Mouse (Mus musculus): Measurements from ENCODE around the gene 5830473C10Rik.

The 5830473C10Rik gene

DNA sequence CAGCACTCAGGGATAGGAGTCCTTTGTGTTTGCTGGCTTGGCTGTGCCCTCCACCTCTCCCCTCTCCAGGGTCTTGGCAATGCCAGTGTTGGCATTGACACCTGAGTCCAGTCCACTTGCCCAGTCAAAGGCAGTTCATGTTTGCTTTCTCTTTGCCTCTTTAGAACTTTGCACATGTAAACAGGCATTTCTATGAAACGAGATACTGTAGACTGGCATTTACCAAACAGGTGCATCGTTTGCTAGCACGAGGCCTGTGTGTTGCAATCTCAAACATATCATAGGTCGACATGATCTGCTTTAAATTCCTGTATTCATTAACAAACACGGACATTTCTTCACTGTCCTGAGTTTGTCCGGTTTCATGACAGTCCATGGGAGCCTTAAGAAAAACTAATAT, at the start of gene 5830473C10Rik:
Gene 5830473C10Rik (plus strand): TSS at position 365 of the 400 bp plus-strand sequence.
- no peak for TF ChIP-seq POU5F1 (IDR thresholded peaks at IDR 0.05; ENCODE audit: borderline replicate concordance, low read length)
- no peak for TF ChIP-seq CTCF (conservative IDR thresholded peaks at IDR 0.05; ENCODE audit: low read length)
- TF ChIP-seq NANOG (IDR thresholded peaks at IDR 0.05; ENCODE audit: borderline replicate concordance, low read length) = no peak
- no peaks in the 10 kb centered on the region for H3K36me3 ChIP-seq (ENCODE audit: insufficient read depth, low read length)
- H3K4me3 ChIP-seq (replicated peaks; ENCODE audit: low read length) = no peak within 1 kb of the TSS
- H3K9me3 ChIP-seq (ENCODE audit: low read length) = no peaks in the 10 kb centered on the region
- no peaks in the 10 kb centered on the region for H3K27me3 ChIP-seq (ENCODE audit: insufficient read depth, low read length)
- no peaks in the 10 kb centered on the region for H3K4me1 ChIP-seq (replicated peaks; ENCODE audit: low read depth, low read length)

DNA sequence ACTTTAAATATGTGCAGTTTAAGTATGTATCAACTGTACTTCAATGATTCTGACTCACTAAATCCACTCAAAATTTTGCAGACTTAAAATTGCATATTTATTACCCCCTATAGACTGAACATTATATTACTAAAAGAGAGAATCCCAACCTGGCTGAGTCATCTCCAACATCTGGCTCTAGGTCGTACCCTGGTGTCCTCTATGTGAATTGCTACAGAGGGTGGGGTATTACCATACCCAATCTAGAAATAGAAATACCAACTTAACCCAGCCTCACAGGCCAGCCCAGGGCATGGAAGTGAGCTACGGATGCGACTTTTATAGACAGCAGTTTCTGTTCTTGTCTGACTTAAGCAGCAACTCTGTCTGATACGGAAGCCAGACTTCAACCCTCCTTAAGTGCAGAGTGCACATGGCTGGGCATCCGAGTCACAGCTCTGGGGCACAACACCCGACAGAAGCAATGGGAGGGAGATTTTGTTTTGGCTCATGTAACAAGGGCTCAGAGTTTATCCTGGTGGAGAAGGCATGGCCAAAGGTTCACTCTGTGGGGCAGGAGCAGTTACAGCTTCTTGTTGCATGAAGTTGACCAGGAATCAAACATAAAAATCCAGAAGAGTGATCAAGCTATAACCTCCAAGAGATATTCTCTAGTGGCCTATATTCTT, 48.5 kb upstream of the 5830473C10Rik start:
- no peak for TF ChIP-seq CTCF (conservative IDR thresholded peaks at IDR 0.05; ENCODE audit: low read length)
- no peak for TF ChIP-seq POU5F1 (IDR thresholded peaks at IDR 0.05; ENCODE audit: borderline replicate concordance, low read length)
- no peak for TF ChIP-seq NANOG (IDR thresholded peaks at IDR 0.05; ENCODE audit: borderline replicate concordance, low read length)
- Histone ChIP-seq H3K4me3 (replicated peaks; ENCODE audit: low read length) (no peak overlapping the region), H3K4me1 (replicated peaks; ENCODE audit: low read depth, low read length) (peaks cover 4% of the 10 kb centered on the region), H3K36me3 (ENCODE audit: insufficient read depth, low read length) (no peaks in the 10 kb centered on the region), H3K9me3 (ENCODE audit: low read length) (no peaks in the 10 kb centered on the region), H3K27me3 (ENCODE audit: insufficient read depth, low read length) (no peaks in the 10 kb centered on the region)

DNA sequence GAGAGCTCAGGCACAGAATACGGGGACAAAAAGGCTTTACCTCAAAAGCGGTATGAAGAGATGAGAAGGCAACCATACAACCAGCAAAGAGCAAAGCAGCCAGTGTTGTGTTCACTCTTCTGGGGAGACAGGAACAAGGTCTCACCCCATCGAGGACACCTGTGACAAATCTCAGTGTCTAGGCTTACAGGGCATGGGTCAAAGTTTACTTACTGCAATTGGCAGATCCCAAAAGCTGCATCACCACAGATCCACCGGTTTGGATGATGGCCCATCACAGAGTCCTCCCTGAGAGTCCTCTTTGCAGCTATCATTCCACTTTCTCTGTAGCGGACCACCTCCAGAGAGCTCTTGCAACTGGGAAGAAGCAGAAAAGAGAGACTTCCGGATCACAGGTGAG, 45.3 kb upstream of the 5830473C10Rik start:
- H3K4me1 ChIP-seq (replicated peaks; ENCODE audit: low read depth, low read length) = no peaks in the 10 kb centered on the region
- H3K36me3 ChIP-seq (ENCODE audit: insufficient read depth, low read length) = no peaks in the 10 kb centered on the region
- no peaks in the 10 kb centered on the region for H3K27me3 ChIP-seq (ENCODE audit: insufficient read depth, low read length)
- TF ChIP-seq NANOG (IDR thresholded peaks at IDR 0.05; ENCODE audit: borderline replicate concordance, low read length) (no peak), POU5F1 (IDR thresholded peaks at IDR 0.05; ENCODE audit: borderline replicate concordance, low read length) (no peak), CTCF (conservative IDR thresholded peaks at IDR 0.05; ENCODE audit: low read length) (no peak)
- no peak overlapping the region for H3K4me3 ChIP-seq (replicated peaks; ENCODE audit: low read length)
- H3K9me3 ChIP-seq (ENCODE audit: low read length) = no peaks in the 10 kb centered on the region

DNA sequence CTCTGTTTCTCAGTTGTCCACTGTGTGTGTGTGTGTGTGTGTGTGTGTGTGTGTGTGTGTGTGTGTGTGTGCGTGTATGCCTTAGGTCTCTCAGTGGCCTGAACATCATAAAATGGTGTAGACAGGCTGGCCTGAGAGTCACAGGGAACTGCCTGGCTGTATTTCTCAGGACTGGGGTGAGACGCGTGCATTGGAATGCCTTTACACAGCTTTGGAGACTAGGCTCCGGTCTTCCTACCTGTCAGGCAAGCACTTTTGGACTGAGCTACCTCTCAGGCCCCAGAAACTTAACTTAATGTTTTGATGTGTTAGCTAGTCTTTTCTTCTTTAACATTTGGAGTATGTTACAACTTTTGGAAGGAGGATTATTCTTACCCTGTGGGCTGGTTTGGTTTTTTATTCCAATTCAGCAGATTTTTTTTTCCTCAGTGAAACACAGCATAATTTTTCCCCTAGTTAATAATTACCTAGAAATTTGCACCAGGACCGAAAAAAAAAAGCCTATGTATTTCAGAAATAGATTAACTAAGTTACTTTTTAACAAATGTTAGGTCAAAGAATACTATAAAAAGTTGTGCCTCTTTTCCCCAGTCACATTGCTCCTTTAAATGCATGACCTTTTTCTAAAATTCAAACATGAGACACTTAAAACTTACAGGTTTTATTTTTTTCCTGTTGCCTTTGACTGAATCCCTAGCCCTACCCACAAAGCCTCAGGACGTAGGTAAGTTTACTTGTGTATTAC, 42.4 kb upstream of the 5830473C10Rik start, which contains the start of gene Afm:
Gene Afm (plus strand): TSS at position 577 of the 745 bp plus-strand sequence.
- TF ChIP-seq NANOG (IDR thresholded peaks at IDR 0.05; ENCODE audit: borderline replicate concordance, low read length) (no peak), CTCF (conservative IDR thresholded peaks at IDR 0.05; ENCODE audit: low read length) (no peak), POU5F1 (IDR thresholded peaks at IDR 0.05; ENCODE audit: borderline replicate concordance, low read length) (no peak)
- Histone ChIP-seq H3K4me1 (replicated peaks; ENCODE audit: low read depth, low read length) (no peaks in the 10 kb centered on the region), H3K27me3 (ENCODE audit: insufficient read depth, low read length) (no peaks in the 10 kb centered on the region), H3K4me3 (replicated peaks; ENCODE audit: low read length) (no peak within 1 kb of the TSS), H3K36me3 (ENCODE audit: insufficient read depth, low read length) (no peaks in the 10 kb centered on the region), H3K9me3 (ENCODE audit: low read length) (no peaks in the 10 kb centered on the region)

- Histone ChIP-seq H3K36me3 (ENCODE audit: insufficient read depth, low read length) (no peaks in the 10 kb centered on the region), H3K4me1 (replicated peaks; ENCODE audit: low read depth, low read length) (no peaks in the 10 kb centered on the region), H3K9me3 (ENCODE audit: low read length) (no peaks in the 10 kb centered on the region), H3K4me3 (replicated peaks; ENCODE audit: low read length) (no peak overlapping the region), H3K27me3 (ENCODE audit: insufficient read depth, low read length) (no peaks in the 10 kb centered on the region)
- TF ChIP-seq POU5F1 (IDR thresholded peaks at IDR 0.05; ENCODE audit: borderline replicate concordance, low read length) (no peak), CTCF (conservative IDR thresholded peaks at IDR 0.05; ENCODE audit: low read length) (no peak), NANOG (IDR thresholded peaks at IDR 0.05; ENCODE audit: borderline replicate concordance, low read length) (no peak)
These were observed 9.7 kb upstream of the 5830473C10Rik start for GRCm38 (mm10) chr5:90551191-90551590.

DNA sequence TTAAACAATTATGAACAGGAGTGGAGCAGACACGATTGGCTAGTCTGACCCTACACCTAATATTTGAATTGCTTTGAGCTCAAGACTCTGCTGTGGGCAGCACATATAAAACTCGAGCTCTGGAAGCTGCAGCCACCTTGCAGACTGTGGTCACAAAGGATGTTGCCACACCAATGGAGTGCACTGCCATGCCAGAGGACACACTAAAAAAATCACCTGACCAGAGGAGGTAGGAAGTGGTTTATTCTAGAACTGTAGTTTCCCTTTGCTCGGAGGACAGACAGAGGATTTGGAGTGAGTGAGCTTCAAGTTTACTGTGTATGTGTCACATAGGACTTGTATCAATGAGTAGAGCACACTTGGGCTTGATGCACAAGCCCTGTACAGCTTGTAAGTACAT, 4.9 kb upstream of the 5830473C10Rik start:
- Histone ChIP-seq H3K4me1 (replicated peaks; ENCODE audit: low read depth, low read length) (no peaks in the 10 kb centered on the region), H3K9me3 (ENCODE audit: low read length) (no peaks in the 10 kb centered on the region)
- TF ChIP-seq NANOG (IDR thresholded peaks at IDR 0.05; ENCODE audit: borderline replicate concordance, low read length) (no peak), POU5F1 (IDR thresholded peaks at IDR 0.05; ENCODE audit: borderline replicate concordance, low read length) (no peak), CTCF (conservative IDR thresholded peaks at IDR 0.05; ENCODE audit: low read length) (no peak)

DNA sequence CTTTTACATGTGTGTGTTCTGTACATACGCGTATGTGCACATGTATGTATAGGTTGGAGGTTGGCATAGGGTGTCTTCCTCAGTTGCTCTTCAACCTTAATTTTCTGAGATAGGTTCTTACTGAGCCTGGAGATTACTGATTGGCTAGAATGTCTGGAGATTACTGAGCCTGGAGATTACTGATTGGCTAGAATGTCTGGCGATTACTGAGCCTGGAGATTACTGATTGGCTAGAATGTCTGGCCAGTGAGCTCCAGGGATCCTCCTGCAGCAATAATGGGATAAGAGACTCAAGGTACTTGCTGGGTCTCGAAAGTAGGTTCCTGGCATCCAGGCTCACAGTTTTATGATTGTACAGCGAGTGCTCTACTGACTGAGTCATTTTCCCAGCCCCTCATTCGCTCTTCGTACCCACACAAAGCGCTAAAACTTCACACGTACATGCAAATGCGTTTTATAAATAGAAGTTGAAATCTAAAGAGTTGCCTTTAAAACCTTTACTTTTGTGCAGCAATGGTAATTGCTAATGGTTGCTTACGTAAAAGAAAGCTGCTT, 891 bp downstream of the 5830473C10Rik start:
- no peak for TF ChIP-seq CTCF (conservative IDR thresholded peaks at IDR 0.05; ENCODE audit: low read length)
- TF ChIP-seq POU5F1 (IDR thresholded peaks at IDR 0.05; ENCODE audit: borderline replicate concordance, low read length) = no peak
- TF ChIP-seq NANOG (IDR thresholded peaks at IDR 0.05; ENCODE audit: borderline replicate concordance, low read length) = no peak
- H3K4me1 ChIP-seq (replicated peaks; ENCODE audit: low read depth, low read length) = no peaks in the 10 kb centered on the region
- H3K36me3 ChIP-seq (ENCODE audit: insufficient read depth, low read length) = no peaks in the 10 kb centered on the region
- no peaks in the 10 kb centered on the region for H3K27me3 ChIP-seq (ENCODE audit: insufficient read depth, low read length)
- no peaks in the 10 kb centered on the region for H3K9me3 ChIP-seq (ENCODE audit: low read length)
- no peak overlapping the region for H3K4me3 ChIP-seq (replicated peaks; ENCODE audit: low read length)

More for the DNA sequence above, 4.9 kb upstream of the 5830473C10Rik start:
- H3K27me3 ChIP-seq (ENCODE audit: insufficient read depth, low read length) = no peaks in the 10 kb centered on the region
- no peak overlapping the region for H3K4me3 ChIP-seq (replicated peaks; ENCODE audit: low read length)
- no peaks in the 10 kb centered on the region for H3K36me3 ChIP-seq (ENCODE audit: insufficient read depth, low read length)

DNA sequence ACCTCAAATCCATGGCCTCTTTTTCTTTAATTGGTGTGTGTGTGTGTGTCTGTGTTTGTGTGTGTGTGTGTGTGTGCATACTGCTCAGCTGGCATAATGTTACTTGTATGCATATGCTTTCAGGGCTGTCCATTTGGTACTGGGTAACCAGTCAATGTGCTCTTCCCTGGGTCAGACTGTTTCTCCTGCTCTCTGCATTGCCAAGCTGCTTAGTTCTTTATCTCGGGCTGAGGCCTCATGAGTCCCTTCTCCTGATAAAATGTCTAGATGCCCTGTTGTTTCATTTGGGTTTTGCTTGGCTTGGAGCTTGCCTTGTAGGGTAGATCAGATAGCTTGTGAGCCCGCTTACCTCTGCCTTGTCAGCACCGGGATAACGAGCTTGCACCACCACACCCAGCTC, 2.0 kb downstream of the 5830473C10Rik start:
- no peak overlapping the region for H3K4me3 ChIP-seq (replicated peaks; ENCODE audit: low read length)
- TF ChIP-seq CTCF (conservative IDR thresholded peaks at IDR 0.05; ENCODE audit: low read length) (no peak), NANOG (IDR thresholded peaks at IDR 0.05; ENCODE audit: borderline replicate concordance, low read length) (no peak), POU5F1 (IDR thresholded peaks at IDR 0.05; ENCODE audit: borderline replicate concordance, low read length) (no peak)
- H3K27me3 ChIP-seq (ENCODE audit: insufficient read depth, low read length) = no peaks in the 10 kb centered on the region
- no peaks in the 10 kb centered on the region for H3K36me3 ChIP-seq (ENCODE audit: insufficient read depth, low read length)
- H3K9me3 ChIP-seq (ENCODE audit: low read length) = no peaks in the 10 kb centered on the region
- H3K4me1 ChIP-seq (replicated peaks; ENCODE audit: low read depth, low read length) = no peaks in the 10 kb centered on the region

All from E14TG2a.4 (cell line).